In the genomic region with DNA sequence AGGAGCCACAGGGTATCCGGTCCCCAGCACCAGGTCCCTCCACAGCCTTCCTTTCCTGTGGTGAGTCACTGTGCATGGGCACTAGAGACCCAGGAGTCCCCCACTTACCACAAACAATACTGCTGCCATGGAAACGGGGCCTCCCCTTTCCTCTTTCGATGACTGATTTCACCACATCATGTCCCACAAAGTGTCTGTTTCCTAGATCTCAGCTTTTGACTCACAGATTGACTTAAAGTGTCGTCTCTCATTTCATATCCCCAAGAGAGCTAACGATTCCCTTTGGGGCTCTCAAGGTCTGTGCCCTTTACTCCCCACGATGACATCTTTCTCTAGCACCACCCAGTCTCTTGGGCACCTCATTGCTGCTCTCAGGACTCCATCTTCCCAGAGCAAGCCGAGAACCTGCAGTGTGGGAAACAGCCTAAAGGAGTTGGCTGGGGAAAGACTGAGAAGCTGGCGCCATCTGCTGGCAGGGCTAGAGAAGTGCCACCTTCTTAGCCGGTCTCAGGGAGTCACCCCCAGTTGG, we compare ENCODE assay signal across 8 mouse cellular contexts. TPM values are rescaled to one million over a fixed set of nuclear protein-coding genes. Genes with fewer than 3 reads are reported as not detected.
DNase-seq lines count a peak whose midpoint lies in the region; ATAC-seq and TF ChIP-seq lines count a peak whose summit lies in the region.

No protein-coding gene starts in this region.

- no peaks in the 10 kb centered on the region for H3K36me3 ChIP-seq in kidney, adult 2 months (ENCODE audit: control insufficient read depth, insufficient read depth, low read length)
- H3K36me3 ChIP-seq in forebrain, embryonic 11.5 days (ENCODE audit: control insufficient read depth, insufficient read depth, low read length), result peaks cover 3% of the 10 kb centered on the region; the same call in 1 of the 2 replicates
- no peaks in the 10 kb centered on the region for H3K36me3 ChIP-seq in hindbrain, postnatal 0 days (ENCODE audit: insufficient read depth, low read length)
- peaks cover 23% of the 10 kb centered on the region for H3K36me3 ChIP-seq in limb, embryonic 15.5 days
- H3K36me3 ChIP-seq in midbrain, postnatal 0 days (ENCODE audit: insufficient read depth, low read length), result peaks cover 6% of the 10 kb centered on the region
- H3K36me3 ChIP-seq in stomach, postnatal 0 days (ENCODE audit: control insufficient read depth, insufficient read depth, low read length), result no peaks in the 10 kb centered on the region

- peak; percentile 31 for ATAC-seq in forebrain, embryonic 11.5 days (replicated peaks; ENCODE audit: low FRiP score)
- ATAC-seq in hindbrain, postnatal 0 days, result peak; percentile 20; the same call in 1 of the 2 replicates
- peak; percentile 40; the same call in 1 of the 2 replicates for ATAC-seq in limb, embryonic 15.5 days (ENCODE audit: insufficient number of reproducible peaks, low FRiP score, low TSS enrichment, low read depth)
- ATAC-seq in midbrain, postnatal 0 days (ENCODE audit: low FRiP score), result no peak
- peak; percentile 41; the same call in 1 of the 2 replicates for ATAC-seq in stomach, postnatal 0 days (ENCODE audit: low FRiP score, low TSS enrichment)

- H3K9me3 ChIP-seq in forebrain, embryonic 11.5 days (ENCODE audit: control insufficient read depth, low read length), result no peaks in the 10 kb centered on the region
- no peaks in the 10 kb centered on the region for H3K9me3 ChIP-seq in hindbrain, postnatal 0 days (ENCODE audit: low read length)
- no peaks in the 10 kb centered on the region for H3K9me3 ChIP-seq in limb, embryonic 15.5 days
- no peaks in the 10 kb centered on the region for H3K9me3 ChIP-seq in midbrain, postnatal 0 days (ENCODE audit: low read length)
- H3K9me3 ChIP-seq in stomach, postnatal 0 days (ENCODE audit: control insufficient read depth, low read length), result no peaks in the 10 kb centered on the region

- H3K4me3 ChIP-seq in kidney, adult 2 months (ENCODE audit: insufficient read depth, low read depth, low read length), result no peak overlapping the region
- H3K4me3 ChIP-seq in forebrain, embryonic 11.5 days (ENCODE audit: low read depth, low read length), result no peak overlapping the region
- H3K4me3 ChIP-seq in hindbrain, postnatal 0 days (ENCODE audit: low read length), result no peak overlapping the region
- no peak overlapping the region for H3K4me3 ChIP-seq in limb, embryonic 15.5 days
- H3K4me3 ChIP-seq in midbrain, postnatal 0 days (ENCODE audit: low read depth, low read length), result no peak overlapping the region
- H3K4me3 ChIP-seq in stomach, postnatal 0 days (ENCODE audit: low read depth, low read length), result no peak overlapping the region

- peak; percentile 96 for TF ChIP-seq CTCF in kidney, adult 2 months (conservative IDR thresholded peaks at IDR 0.05; ENCODE audit: insufficient read depth, insufficient read length, low read depth, low read length)
- TF ChIP-seq CTCF in hindbrain, postnatal 0 days (IDR thresholded peaks at IDR 0.05; ENCODE audit: low read depth), result peak; percentile 92
- peak; percentile 87 for TF ChIP-seq CTCF in midbrain, postnatal 0 days (IDR thresholded peaks at IDR 0.05)
- TF ChIP-seq CTCF in stomach, postnatal 0 days (IDR thresholded peaks at IDR 0.05; ENCODE audit: low read depth), result peak; percentile 98

- H3K27me3 ChIP-seq in kidney, adult 2 months (replicated peaks; ENCODE audit: control insufficient read depth, insufficient read depth, low read length), result no peaks in the 10 kb centered on the region
- no peaks in the 10 kb centered on the region for H3K27me3 ChIP-seq in forebrain, embryonic 11.5 days (ENCODE audit: control insufficient read depth, insufficient read depth, low read length)
- no peaks in the 10 kb centered on the region for H3K27me3 ChIP-seq in hindbrain, postnatal 0 days (ENCODE audit: insufficient read depth, low read length)
- no peaks in the 10 kb centered on the region for H3K27me3 ChIP-seq in limb, embryonic 15.5 days
- no peaks in the 10 kb centered on the region for H3K27me3 ChIP-seq in midbrain, postnatal 0 days (ENCODE audit: insufficient read depth, low read length)
- H3K27me3 ChIP-seq in stomach, postnatal 0 days (ENCODE audit: control insufficient read depth, insufficient read depth, low read length), result no peaks in the 10 kb centered on the region

- whole genome bisulfite sequencing in kidney, adult 2 months, result 28% methylated on average over 9 of the region's 9 CpGs
- 35% methylated on average over 9 of the region's 9 CpGs for WGBS in forebrain, embryonic 11.5 days
- 29% methylated on average over 9 of the region's 9 CpGs for WGBS in hindbrain, postnatal 0 days
- 37% methylated on average over 9 of the region's 9 CpGs for WGBS in limb, embryonic 15.5 days
- 33% methylated on average over 9 of the region's 9 CpGs for WGBS in midbrain, postnatal 0 days
- whole genome bisulfite sequencing in stomach, postnatal 0 days, result 32% methylated on average over 9 of the region's 9 CpGs

- no peak overlapping the region for H3K27ac ChIP-seq in kidney, adult 2 months (ENCODE audit: insufficient read depth, low read depth, low read length)
- no peak overlapping the region for H3K27ac ChIP-seq in forebrain, embryonic 11.5 days (ENCODE audit: low read depth, low read length)
- H3K27ac ChIP-seq in hindbrain, postnatal 0 days, result no peak overlapping the region
- peak overlapping the region; percentile 38 for H3K27ac ChIP-seq in limb, embryonic 15.5 days
- H3K27ac ChIP-seq in midbrain, postnatal 0 days (ENCODE audit: low read depth, low read length), result no peak overlapping the region
- H3K27ac ChIP-seq in stomach, postnatal 0 days (replicated peaks), result no peak overlapping the region

- TF ChIP-seq POLR2A in kidney, adult 2 months (IDR thresholded peaks at IDR 0.05; ENCODE audit: low read depth, low read length), result no peak

- no peak overlapping the region for H3K9ac ChIP-seq in forebrain, embryonic 11.5 days (ENCODE audit: low read length)
- H3K9ac ChIP-seq in hindbrain, postnatal 0 days (replicated peaks; ENCODE audit: low read length), result no peak overlapping the region
- H3K9ac ChIP-seq in limb, embryonic 15.5 days, result no peak overlapping the region
- H3K9ac ChIP-seq in midbrain, postnatal 0 days (replicated peaks; ENCODE audit: low read length, poor library complexity, severe bottlenecking), result no peak overlapping the region
- H3K9ac ChIP-seq in stomach, postnatal 0 days (ENCODE audit: low read length), result no peak overlapping the region

- no peak overlapping the region for H3K4me2 ChIP-seq in forebrain, embryonic 11.5 days (ENCODE audit: low read depth, low read length, severe bottlenecking)
- no peak overlapping the region for H3K4me2 ChIP-seq in hindbrain, postnatal 0 days (ENCODE audit: low read depth, low read length)
- no peak overlapping the region for H3K4me2 ChIP-seq in limb, embryonic 15.5 days
- H3K4me2 ChIP-seq in midbrain, postnatal 0 days (ENCODE audit: low read depth, low read length, poor library complexity, severe bottlenecking), result no peak overlapping the region
- no peak overlapping the region for H3K4me2 ChIP-seq in stomach, postnatal 0 days (replicated peaks; ENCODE audit: low read depth)

- no peaks in the 10 kb centered on the region for H3K4me1 ChIP-seq in kidney, adult 2 months (ENCODE audit: control insufficient read depth, insufficient read depth, low read length)
- H3K4me1 ChIP-seq in forebrain, embryonic 11.5 days (replicated peaks; ENCODE audit: control insufficient read depth, insufficient read depth, low read length), result peaks cover 2% of the 10 kb centered on the region; the same call in 1 of the 2 replicates
- no peaks in the 10 kb centered on the region for H3K4me1 ChIP-seq in hindbrain, postnatal 0 days (ENCODE audit: insufficient read depth, low read length)
- H3K4me1 ChIP-seq in limb, embryonic 15.5 days, result peaks cover 19% of the 10 kb centered on the region
- no peaks in the 10 kb centered on the region for H3K4me1 ChIP-seq in midbrain, postnatal 0 days (ENCODE audit: insufficient read depth, low read length)
- H3K4me1 ChIP-seq in stomach, postnatal 0 days (replicated peaks; ENCODE audit: control insufficient read depth, insufficient read depth), result peaks cover 3% of the 10 kb centered on the region; the same call in 1 of the 2 replicates

- DNase-seq in kidney, adult 2 months, result peak; percentile 75
- DNase-seq in kidney, adult 11 months, result no peak
- DNase-seq in adrenal gland, postnatal 25 days, result peak; percentile 80
- peak; percentile 83 for DNase-seq in forebrain, embryonic 11.5 days (ENCODE audit: low spot score)
- DNase-seq in hindbrain, postnatal 0 days (ENCODE audit: low spot score), result peak; percentile 69
- DNase-seq in midbrain, postnatal 0 days (ENCODE audit: low spot score), result peak; percentile 57
- DNase-seq in stomach, postnatal 0 days (ENCODE audit: low spot score), result peak; percentile 76

- TF ChIP-seq EP300 in stomach, postnatal 0 days (optimal IDR thresholded peaks at IDR 0.05), result no peak

RNA-seq across cellular contexts. Expression of a gene that starts 10.3 kb away (rescaled TPM):
- polyA plus RNA-seq in kidney, adult 2 months (2012; rRNA removed), result 0.61 and 0.63 TPM in 2 replicates
- 3.3 and 3.5 TPM in 2 replicates for total RNA-seq in adrenal gland, postnatal 25 days (2021)
- 44.4 and 46.2 TPM in 2 replicates for polyA plus RNA-seq in forebrain, embryonic 11.5 days (2014; fragmentation: Nextera tagmentation; extraction: Ambion mirVana)
- 52.3 and 54.5 TPM in 2 replicates for total RNA-seq in hindbrain, postnatal 0 days (2014; rRNA removed)
- 13.9 and 15.3 TPM in 2 replicates for polyA plus RNA-seq in hindbrain, postnatal 0 days (2015; fragmentation: Nextera tagmentation; extraction: Ambion mirVana)
- polyA plus RNA-seq in limb, embryonic 15.5 days (2015; fragmentation: Nextera tagmentation; extraction: Ambion mirVana), result 17.6 and 21.0 TPM in 2 replicates
- total RNA-seq in midbrain, postnatal 0 days (2014; rRNA removed), result 56.9 and 58.2 TPM in 2 replicates
- 15.4 and 16.1 TPM in 2 replicates for polyA plus RNA-seq in midbrain, postnatal 0 days (2015; fragmentation: Nextera tagmentation; extraction: Ambion mirVana)
- polyA plus RNA-seq in stomach, postnatal 0 days (2015; fragmentation: Nextera tagmentation; extraction: Ambion mirVana), result 3.3 and 3.4 TPM in 2 replicates

RNA-seq across cellular contexts. Expression of a gene that starts 12.1 kb away (rescaled TPM):
- polyA plus RNA-seq in kidney, adult 2 months (2012; rRNA removed), result 55.2 and 73.2 TPM in 2 replicates
- total RNA-seq in adrenal gland, postnatal 25 days (2021), result 90.6 and 91.1 TPM in 2 replicates
- polyA plus RNA-seq in forebrain, embryonic 11.5 days (2014; fragmentation: Nextera tagmentation; extraction: Ambion mirVana), result 19.4 and 20.4 TPM in 2 replicates
- total RNA-seq in hindbrain, postnatal 0 days (2014; rRNA removed), result 59.7 and 60.8 TPM in 2 replicates
- 59.1 and 61.1 TPM in 2 replicates for polyA plus RNA-seq in hindbrain, postnatal 0 days (2015; fragmentation: Nextera tagmentation; extraction: Ambion mirVana)
- polyA plus RNA-seq in limb, embryonic 15.5 days (2015; fragmentation: Nextera tagmentation; extraction: Ambion mirVana), result 635 and 751 TPM in 2 replicates
- total RNA-seq in midbrain, postnatal 0 days (2014; rRNA removed), result 57.6 and 75.0 TPM in 2 replicates
- polyA plus RNA-seq in midbrain, postnatal 0 days (2015; fragmentation: Nextera tagmentation; extraction: Ambion mirVana), result 74.1 and 77.2 TPM in 2 replicates
- 250 and 267 TPM in 2 replicates for polyA plus RNA-seq in stomach, postnatal 0 days (2015; fragmentation: Nextera tagmentation; extraction: Ambion mirVana)

RNA-seq across cellular contexts. Expression of a gene that starts 26.2 kb away (rescaled TPM):
- polyA plus RNA-seq in kidney, adult 2 months (2012; rRNA removed), result 50.1 and 50.9 TPM in 2 replicates
- total RNA-seq in adrenal gland, postnatal 25 days (2021), result not detected in 2 replicates
- polyA plus RNA-seq in forebrain, embryonic 11.5 days (2014; fragmentation: Nextera tagmentation; extraction: Ambion mirVana), result 0.43 and 1.1 TPM in 2 replicates
- not detected in 2 replicates for total RNA-seq in hindbrain, postnatal 0 days (2014; rRNA removed)
- polyA plus RNA-seq in hindbrain, postnatal 0 days (2015; fragmentation: Nextera tagmentation; extraction: Ambion mirVana), result 0.44 and 1.3 TPM in 2 replicates
- polyA plus RNA-seq in limb, embryonic 15.5 days (2015; fragmentation: Nextera tagmentation; extraction: Ambion mirVana), result 144 and 148 TPM in 2 replicates
- 0.60 TPM in 1 of 2 replicates, not detected in the other for total RNA-seq in midbrain, postnatal 0 days (2014; rRNA removed)
- polyA plus RNA-seq in midbrain, postnatal 0 days (2015; fragmentation: Nextera tagmentation; extraction: Ambion mirVana), result 0.46 TPM in 1 of 2 replicates, not detected in the other
- polyA plus RNA-seq in stomach, postnatal 0 days (2015; fragmentation: Nextera tagmentation; extraction: Ambion mirVana), result 252 and 271 TPM in 2 replicates

RNA-seq across cellular contexts. Expression of a gene that starts 31.0 kb away (rescaled TPM):
- polyA plus RNA-seq in kidney, adult 2 months (2012; rRNA removed), result 247 and 277 TPM in 2 replicates
- 148 and 150 TPM in 2 replicates for total RNA-seq in adrenal gland, postnatal 25 days (2021)
- polyA plus RNA-seq in forebrain, embryonic 11.5 days (2014; fragmentation: Nextera tagmentation; extraction: Ambion mirVana), result 89.3 and 96.0 TPM in 2 replicates
- 45.1 and 59.2 TPM in 2 replicates for total RNA-seq in hindbrain, postnatal 0 days (2014; rRNA removed)
- polyA plus RNA-seq in hindbrain, postnatal 0 days (2015; fragmentation: Nextera tagmentation; extraction: Ambion mirVana), result 189 and 198 TPM in 2 replicates
- polyA plus RNA-seq in limb, embryonic 15.5 days (2015; fragmentation: Nextera tagmentation; extraction: Ambion mirVana), result 194 and 207 TPM in 2 replicates
- 46.7 and 66.0 TPM in 2 replicates for total RNA-seq in midbrain, postnatal 0 days (2014; rRNA removed)
- polyA plus RNA-seq in midbrain, postnatal 0 days (2015; fragmentation: Nextera tagmentation; extraction: Ambion mirVana), result 187 and 205 TPM in 2 replicates
- polyA plus RNA-seq in stomach, postnatal 0 days (2015; fragmentation: Nextera tagmentation; extraction: Ambion mirVana), result 154 and 157 TPM in 2 replicates

RNA-seq across cellular contexts. Expression of a gene that starts 31.7 kb away (rescaled TPM):
- polyA plus RNA-seq in kidney, adult 2 months (2012; rRNA removed), result 59.9 and 63.5 TPM in 2 replicates
- total RNA-seq in adrenal gland, postnatal 25 days (2021), result 74.3 and 87.0 TPM in 2 replicates
- polyA plus RNA-seq in forebrain, embryonic 11.5 days (2014; fragmentation: Nextera tagmentation; extraction: Ambion mirVana), result 89.2 and 95.0 TPM in 2 replicates
- total RNA-seq in hindbrain, postnatal 0 days (2014; rRNA removed), result 119 and 131 TPM in 2 replicates
- polyA plus RNA-seq in hindbrain, postnatal 0 days (2015; fragmentation: Nextera tagmentation; extraction: Ambion mirVana), result 29.4 and 29.8 TPM in 2 replicates
- polyA plus RNA-seq in limb, embryonic 15.5 days (2015; fragmentation: Nextera tagmentation; extraction: Ambion mirVana), result 39.6 and 44.1 TPM in 2 replicates
- total RNA-seq in midbrain, postnatal 0 days (2014; rRNA removed), result 103 and 120 TPM in 2 replicates
- polyA plus RNA-seq in midbrain, postnatal 0 days (2015; fragmentation: Nextera tagmentation; extraction: Ambion mirVana), result 29.7 and 30.4 TPM in 2 replicates
- polyA plus RNA-seq in stomach, postnatal 0 days (2015; fragmentation: Nextera tagmentation; extraction: Ambion mirVana), result 19.5 and 21.8 TPM in 2 replicates

Comparison
In these comparisons a context has a peak if more than half of its experiments do, and no peak if none do; other contexts are left out.
1. RNA of a gene that starts 26.2 kb away (polyA plus RNA-seq): 252 to 271 TPM in stomach, postnatal 0 days, 144 to 148 TPM in limb, embryonic 15.5 days and 50.1 to 50.9 TPM in kidney, adult 2 months; 0.44 to 1.3 TPM in hindbrain, postnatal 0 days, 0.43 to 1.1 TPM in forebrain, embryonic 11.5 days and 0.46 TPM in midbrain, postnatal 0 days; every median in the first group is over 10 times any median in the second.
2. Peak in every context shown above with its lines, with median percentiles within 50 percentile points of each other: CTCF ChIP-seq.